Mouse (Mus musculus): ENCODE measurements at regions not wholly inside any gene's neighbourhood (a gene's known extent, or its start where the extent isn't known, plus 50 kb on each side); places are given as distances from the start of the nearest gene placed in this dataset.

- no peak for DNase-seq (ENCODE audit: low spot score)
These were observed 51.2 kb upstream of the Rap1b start for GRCm38 (mm10) chr10:117896911-117897643.

- no peak for DNase-seq (ENCODE audit: low spot score)
These were observed 51.9 kb upstream of the Rap1b start for GRCm38 (mm10) chr10:117897766-117898165.

GRCm38 (mm10) chr10:117898391-117898790 lies 52.6 kb upstream of the Rap1b start:
- no peak for DNase-seq (ENCODE audit: low spot score)

DNA sequence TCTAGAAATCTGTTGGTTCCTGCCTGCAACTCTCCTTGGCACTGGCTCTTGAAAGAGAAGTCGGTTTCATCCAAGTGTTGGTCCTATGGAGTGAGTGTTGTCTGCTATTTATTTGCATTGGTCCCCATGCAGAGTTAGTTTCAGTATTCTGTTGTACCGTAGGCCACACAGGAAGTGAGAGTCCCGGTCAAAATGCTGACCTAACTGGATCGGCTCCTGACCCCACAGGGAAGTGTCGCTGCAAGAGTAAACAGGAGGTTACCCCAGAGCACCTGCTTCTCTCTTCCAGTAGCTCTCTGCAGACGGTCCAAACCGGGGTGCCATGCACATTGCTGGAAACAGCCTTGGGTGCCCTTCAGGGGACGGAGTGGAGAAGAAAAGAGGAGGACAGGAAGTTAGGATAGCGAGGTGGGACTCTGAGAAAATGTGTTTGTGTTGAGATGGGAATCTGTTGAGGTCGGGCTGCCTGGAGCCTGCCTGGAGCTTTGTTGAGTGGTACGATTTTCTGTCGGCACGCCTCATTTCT lies 53.6 kb upstream of the Rap1b start:
- no peak for DNase-seq (ENCODE audit: low spot score)

- DNase-seq (ENCODE audit: low spot score), result peak; percentile 24
These were observed 59.9 kb upstream of the Rap1b start for GRCm38 (mm10) chr10:117905666-117906266.

GRCm38 (mm10) chr10:117906267-117906811 lies 60.5 kb upstream of the Rap1b start:
- peak; percentile 78 for DNase-seq (ENCODE audit: low spot score)

DNA sequence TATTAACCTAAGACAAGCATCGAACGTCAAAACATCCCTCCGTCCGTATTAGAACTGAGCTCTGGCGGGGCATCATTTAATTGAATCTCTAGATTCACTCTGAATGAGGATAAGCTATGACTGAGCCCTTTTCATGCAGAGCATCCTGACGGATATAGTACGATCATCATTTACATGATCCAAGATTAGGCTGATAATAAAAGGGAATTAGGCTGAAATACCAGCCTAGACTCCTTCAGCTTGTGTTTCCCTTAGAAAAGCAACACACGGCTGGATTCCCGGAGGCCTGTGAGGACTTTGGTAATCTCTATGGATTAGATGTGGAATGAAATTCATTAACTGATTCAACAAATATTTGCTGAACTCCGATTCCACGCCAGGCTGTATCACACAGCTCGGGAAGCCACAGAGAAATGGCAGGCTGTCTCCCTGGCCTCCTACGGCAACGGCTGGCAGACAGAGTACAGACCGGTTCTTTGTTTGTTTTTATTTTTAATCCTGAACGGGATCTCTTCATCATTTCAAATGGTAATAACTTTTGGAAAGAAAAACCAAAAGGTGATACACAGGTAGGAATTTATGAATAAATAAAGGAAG lies 62.3 kb upstream of the Rap1b start:
- no peak for DNase-seq (ENCODE audit: low spot score)

GRCm38 (mm10) chr10:117909155-117909554 lies 63.3 kb upstream of the Rap1b start:
- DNase-seq (ENCODE audit: low spot score), result no peak

- no peak for DNase-seq (ENCODE audit: low spot score)
These were observed 64.0 kb upstream of the Rap1b start for GRCm38 (mm10) chr10:117909811-117910239.

DNA sequence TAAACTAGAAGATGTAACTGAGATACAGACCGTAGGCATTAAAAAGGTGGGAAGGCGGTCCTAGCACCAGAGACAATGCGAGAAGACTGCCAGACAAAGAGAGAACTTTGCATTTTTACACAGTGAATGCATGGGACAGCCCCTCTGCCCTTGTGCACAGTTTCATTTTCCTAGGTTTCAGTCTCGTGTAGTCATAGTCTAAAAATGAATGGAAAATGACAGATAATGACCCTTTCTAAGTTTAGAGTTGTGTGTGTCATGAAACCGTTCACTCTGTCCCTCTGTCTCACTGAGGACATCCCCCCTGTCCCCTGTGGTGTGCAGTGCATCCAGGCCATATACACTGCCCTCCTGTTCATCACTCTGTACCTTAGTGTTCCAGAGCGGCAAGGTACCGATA lies 64.6 kb upstream of the Rap1b start:
- no peak for DNase-seq (ENCODE audit: low spot score)

GRCm38 (mm10) chr10:117915011-117915735 lies 69.3 kb upstream of the Rap1b start:
- DNase-seq (ENCODE audit: low spot score), result no peak

DNA sequence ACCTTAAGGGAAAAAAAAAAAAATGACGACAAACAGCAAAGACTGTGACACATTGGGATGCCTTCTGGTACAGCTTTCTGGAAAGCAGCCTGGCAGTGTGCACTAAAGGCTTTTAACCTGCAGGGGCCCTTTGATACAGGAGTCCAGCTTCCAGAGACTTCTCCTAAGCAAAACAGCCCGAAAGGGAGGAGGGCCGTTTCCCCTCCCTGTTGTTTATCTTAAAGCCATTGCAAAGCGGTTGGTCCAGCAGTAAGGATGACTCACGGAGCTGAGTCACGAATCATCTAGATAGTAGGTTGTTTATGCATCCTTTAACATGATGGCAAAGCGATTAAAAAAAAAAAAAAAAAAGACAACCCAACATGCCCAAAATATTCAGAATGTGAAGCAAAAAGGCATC lies 70.4 kb upstream of the Rap1b start:
- peak; percentile 62 for DNase-seq (ENCODE audit: low spot score)

DNA sequence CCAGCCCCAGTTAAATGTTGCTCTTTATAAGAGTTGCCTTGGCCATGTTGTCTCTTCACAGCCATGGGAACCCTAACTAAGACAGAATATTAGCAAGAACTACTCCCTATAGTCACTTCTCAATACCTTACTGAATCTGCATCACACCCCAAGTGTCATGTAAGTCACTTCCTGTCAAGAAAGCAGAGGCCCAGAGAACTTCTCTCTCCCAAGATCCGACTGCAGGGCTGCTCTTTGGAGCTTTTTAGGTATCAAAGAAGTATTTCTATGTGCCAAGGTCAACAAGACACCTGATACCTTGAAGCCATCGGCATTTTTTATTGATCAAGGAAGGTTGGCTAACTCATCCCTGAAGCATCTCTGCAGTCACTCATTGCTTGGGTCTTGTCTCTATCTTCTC lies 72.0 kb upstream of the Rap1b start:
- DNase-seq (ENCODE audit: low spot score), result no peak

GRCm38 (mm10) chr10:117918616-117919015 lies 72.8 kb upstream of the Rap1b start:
- DNase-seq (ENCODE audit: low spot score), result no peak

- DNase-seq (ENCODE audit: low spot score), result no peak
These were observed 73.5 kb upstream of the Rap1b start for GRCm38 (mm10) chr10:117919186-117919941.

- DNase-seq (ENCODE audit: low spot score), result no peak
These were observed 79.4 kb upstream of the Rap1b start for GRCm38 (mm10) chr10:117925186-117925585.

DNA sequence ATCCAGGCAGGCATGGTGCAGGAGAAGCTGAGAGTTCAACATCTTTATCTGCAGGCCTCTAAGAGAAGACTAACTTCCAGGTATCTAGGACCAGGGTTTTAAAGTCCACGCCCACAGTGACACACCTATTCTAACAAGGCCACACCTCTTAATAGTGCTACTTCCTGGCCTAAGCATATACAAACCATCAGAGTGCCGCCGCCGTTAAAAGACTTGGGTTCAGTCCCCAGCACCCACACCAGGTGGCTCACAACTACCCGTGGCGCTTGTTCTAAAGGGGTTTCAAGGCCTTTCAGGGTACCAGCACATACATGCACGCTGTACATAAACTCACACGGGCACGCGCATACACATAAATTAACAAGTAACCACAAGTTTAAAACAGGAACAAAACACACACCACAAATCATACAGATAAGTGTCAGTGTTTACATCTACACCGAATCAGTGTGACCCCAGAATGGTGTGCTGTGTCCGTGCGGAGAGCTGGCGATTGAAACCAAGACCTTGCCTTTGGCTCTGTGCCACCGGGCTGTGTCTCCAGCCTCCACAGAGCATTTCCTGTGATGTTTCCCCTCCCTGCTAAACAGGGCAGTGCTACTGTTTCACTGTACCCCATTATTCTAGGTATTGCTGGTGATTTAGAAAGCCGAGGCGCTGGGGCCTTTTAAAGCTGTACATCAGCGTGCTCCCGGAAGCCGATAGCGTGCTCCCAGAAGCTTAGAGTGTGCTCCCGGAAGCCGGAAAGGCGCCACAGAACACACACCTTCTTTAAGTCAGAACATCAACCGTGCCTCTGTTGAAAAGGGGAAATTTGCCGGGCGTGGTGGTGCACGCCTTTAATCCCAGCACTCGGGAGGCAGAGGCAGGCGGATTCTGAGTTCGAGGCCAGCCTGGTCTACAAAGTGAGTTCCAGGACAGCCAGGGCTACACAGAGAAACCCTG lies 80.0 kb upstream of the Rap1b start:
- DNase-seq (ENCODE audit: low spot score), result no peak

DNA sequence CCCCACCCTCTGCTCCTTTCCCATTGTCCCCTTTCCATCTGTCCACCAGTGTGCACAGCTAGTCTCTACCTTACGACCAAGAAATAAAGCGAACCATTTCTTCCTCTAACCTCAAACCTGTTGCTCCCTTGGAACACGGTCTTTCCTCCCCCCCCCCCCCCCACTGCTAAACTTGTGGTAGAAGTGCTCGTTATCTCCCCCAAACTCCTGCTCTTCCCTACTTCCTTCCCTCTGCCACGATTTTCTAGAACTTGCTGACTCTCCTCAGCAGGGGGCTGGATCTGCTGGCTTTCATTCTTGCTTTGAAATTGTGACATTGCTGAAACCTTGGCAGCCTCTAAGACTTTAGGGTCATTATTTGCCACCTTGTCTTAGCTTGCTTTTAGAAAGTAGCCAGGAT lies 83.2 kb upstream of the Rap1b start:
- DNase-seq (ENCODE audit: low spot score), result no peak

DNA sequence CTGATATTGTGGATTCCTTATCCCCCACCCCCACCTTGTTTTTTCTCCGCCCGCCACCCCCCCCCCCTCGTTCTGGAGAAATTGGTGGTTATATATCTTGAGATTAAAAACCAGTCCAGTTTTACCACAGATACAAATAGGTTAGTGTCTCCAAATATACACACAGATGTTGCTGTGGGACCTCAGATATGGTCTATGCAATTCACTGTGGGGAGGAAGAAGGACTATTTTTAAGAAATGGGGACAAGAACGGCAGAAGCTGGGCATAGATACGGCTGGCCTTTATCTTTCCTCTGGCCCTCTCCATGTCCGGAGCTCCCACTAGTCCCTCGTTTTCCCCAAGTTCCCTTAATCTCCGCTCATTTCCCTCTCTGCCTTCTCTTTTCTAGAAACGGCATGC lies 89.0 kb upstream of the Rap1b start:
- DNase-seq (ENCODE audit: low spot score), result no peak

DNA sequence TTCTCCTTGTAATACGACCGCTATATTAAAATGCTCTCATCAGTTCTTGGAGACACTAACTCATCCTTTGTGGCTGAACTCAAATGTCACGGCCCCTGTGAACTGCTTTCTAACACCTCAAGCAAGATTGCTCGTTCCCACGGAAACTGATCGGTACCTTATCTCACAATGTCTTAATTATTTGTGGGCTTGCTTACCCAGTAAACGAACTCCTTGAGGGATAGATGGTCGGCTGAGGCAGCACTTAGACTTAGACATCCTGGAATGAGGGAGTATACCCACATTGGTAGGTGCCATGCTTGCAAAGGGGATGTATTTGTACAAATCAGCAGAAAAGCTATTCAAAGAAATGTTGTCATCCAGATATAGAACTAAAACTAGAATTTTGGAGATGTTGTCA lies 92.9 kb upstream of the Rap1b start:
- DNase-seq (ENCODE audit: low spot score), result no peak

Measured in urinary bladder, postnatal 14 days (tissue).